Mouse (Mus musculus) midbrain, embryonic 14.5 days (tissue): Measurements from ENCODE around the gene Crb3. TPM values are rescaled to one million over a fixed set of nuclear protein-coding genes. Genes with fewer than 3 reads are reported as not detected.

Source experiments
- ATAC-seq: fragments of 200-750 bp; cut with Nextera tagmentation; 2 replicates; pipeline ENCODE4 v1.8.0; 2017; ENCODE audit warnings: moderate number of reproducible peaks, moderate library complexity; ENCODE audit not compliant: low FRiP score, low TSS enrichment
- DNase-seq: peaks from one replicate; pipeline ENCODE4 v3.0.0-alpha.2; 2015
- H3K27ac ChIP-seq: fragments of 300-500 bp; sonication (generic); replicated peaks from 2 replicates; pipeline ENCODE4 v1.5.1; 2014; ENCODE audit warnings: mild to moderate bottlenecking, low read depth, low read length, moderate library complexity
- H3K27me3 ChIP-seq: fragments of 300-500 bp; sonication (generic); 2 replicates; pipeline ENCODE4 v1.6.1; 2014; ENCODE audit warnings: low read length, control low read depth, mixed read lengths; ENCODE audit not compliant: control insufficient read depth, insufficient read depth
- H3K36me3 ChIP-seq: fragments of 300-500 bp; sonication (generic); 2 replicates; pipeline ENCODE4 v1.6.1; 2014; ENCODE audit warnings: low read length, control low read depth; ENCODE audit not compliant: control insufficient read depth, insufficient read depth
- H3K4me1 ChIP-seq: fragments of 300-500 bp; sonication (generic); 2 replicates; pipeline ENCODE4 v1.6.1; 2014; ENCODE audit warnings: mild to moderate bottlenecking, antibody characterized with exemption, low read length, control low read depth; ENCODE audit not compliant: control insufficient read depth, insufficient read depth
- H3K4me2 ChIP-seq: fragments of 300-500 bp; sonication (generic); 2 replicates; pipeline ENCODE4 v1.6.1; 2014; ENCODE audit warnings: mild to moderate bottlenecking, low read length, moderate library complexity
- H3K4me3 ChIP-seq: fragments of 300-500 bp; sonication (generic); replicated peaks from 2 replicates; pipeline ENCODE4 v1.5.1; 2014; ENCODE audit warnings: low read depth, low read length
- H3K9ac ChIP-seq: fragments of 300-500 bp; sonication (generic); replicated peaks from 2 replicates; pipeline ENCODE4 v1.6.1; 2014; ENCODE audit warnings: mild to moderate bottlenecking, low read length, moderate library complexity
- H3K9me3 ChIP-seq: fragments of 300-500 bp; sonication (generic); 2 replicates; pipeline ENCODE4 v1.6.1; 2016; ENCODE audit warnings: low read length, control low read depth, mixed read lengths; ENCODE audit not compliant: control insufficient read depth
- WGBS: fragments of 180-500 bp; shearing (Covaris S2); extraction: QIAGEN DNeasy Blood & Tissue Kit; methylation state at CpG from one replicate; pipeline ENCODE4 v1.1.7; 2014; 5-methylcytosine and 5-hydroxymethylcytosine counted together
- polyA plus RNA-seq: library from polyadenylated mRNA; unstranded; fragments of >200 nt; fragmentation: Nextera tagmentation; extraction: Ambion mirVana; gene quantifications from 2 replicates; pipeline ENCODE4 v1.2.1, GENCODE M21; 2014

Crb3 gene
- polyA plus RNA-seq, 1 experiment from 2014 or later, result 1.2 TPM

- Histone ChIP-seq H3K27ac (peak within 1 kb of the TSS; percentile 52), H3K27me3 (no peaks in the 10 kb centered on the region), H3K4me3 (peak within 1 kb of the TSS; percentile 59), H3K4me2 (peak within 1 kb of the TSS; percentile 87), H3K36me3 (no peaks in the 10 kb centered on the region), H3K4me1 (peaks cover 9% of the 10 kb centered on the region; the same call in 1 of the 2 replicates), H3K9me3 (no peaks in the 10 kb centered on the region), H3K9ac (peak within 1 kb of the TSS; percentile 69)
- ATAC-seq (peak; percentile 77), DNase-seq (peak; percentile 81)
- WGBS, result under 1% methylated on average over 52 of the region's 61 CpGs
Measured at GRCm38 (mm10) chr17:57105181-57106034, 46.5 kb downstream of the Crb3 start, which contains the start of gene Tnfsf9. Tnfsf9 (plus strand) TSS chr17:57105325.

- 9% methylated on average over 9 of the region's 9 CpGs for WGBS
- Histone ChIP-seq H3K9ac (peak overlapping the region; percentile 69), H3K9me3 (no peaks in the 10 kb centered on the region), H3K4me3 (peak overlapping the region; percentile 59), H3K27me3 (no peaks in the 10 kb centered on the region), H3K4me1 (peaks cover 9% of the 10 kb centered on the region; the same call in 1 of the 2 replicates), H3K27ac (no peak overlapping the region), H3K36me3 (no peaks in the 10 kb centered on the region), H3K4me2 (peak overlapping the region; percentile 87)
- DNase-seq (peak; percentile 14), ATAC-seq (no peak)
Measured at GRCm38 (mm10) chr17:57106035-57106368, 47.1 kb downstream of the Crb3 start.

DNA sequence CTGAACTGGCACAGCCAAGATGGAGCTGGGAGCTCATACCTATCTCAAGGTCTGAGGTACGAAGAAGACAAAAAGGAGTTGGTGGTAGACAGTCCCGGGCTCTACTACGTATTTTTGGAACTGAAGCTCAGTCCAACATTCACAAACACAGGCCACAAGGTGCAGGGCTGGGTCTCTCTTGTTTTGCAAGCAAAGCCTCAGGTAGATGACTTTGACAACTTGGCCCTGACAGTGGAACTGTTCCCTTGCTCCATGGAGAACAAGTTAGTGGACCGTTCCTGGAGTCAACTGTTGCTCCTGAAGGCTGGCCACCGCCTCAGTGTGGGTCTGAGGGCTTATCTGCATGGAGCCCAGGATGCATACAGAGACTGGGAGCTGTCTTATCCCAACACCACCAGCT is 48.2 kb downstream of the Crb3 start:
- 89% methylated on average over 5 of the region's 5 CpGs for WGBS
- no peak overlapping the region for H3K9ac ChIP-seq
- no peaks in the 10 kb centered on the region for H3K9me3 ChIP-seq
- no peak for ATAC-seq
- H3K36me3 ChIP-seq, result no peaks in the 10 kb centered on the region
- H3K4me3 ChIP-seq, result no peak overlapping the region
- no peak for DNase-seq
- H3K27ac ChIP-seq, result no peak overlapping the region
- H3K4me2 ChIP-seq, result no peak overlapping the region
- H3K4me1 ChIP-seq, result peaks cover 9% of the 10 kb centered on the region; the same call in 1 of the 2 replicates
- H3K27me3 ChIP-seq, result no peaks in the 10 kb centered on the region

DNA sequence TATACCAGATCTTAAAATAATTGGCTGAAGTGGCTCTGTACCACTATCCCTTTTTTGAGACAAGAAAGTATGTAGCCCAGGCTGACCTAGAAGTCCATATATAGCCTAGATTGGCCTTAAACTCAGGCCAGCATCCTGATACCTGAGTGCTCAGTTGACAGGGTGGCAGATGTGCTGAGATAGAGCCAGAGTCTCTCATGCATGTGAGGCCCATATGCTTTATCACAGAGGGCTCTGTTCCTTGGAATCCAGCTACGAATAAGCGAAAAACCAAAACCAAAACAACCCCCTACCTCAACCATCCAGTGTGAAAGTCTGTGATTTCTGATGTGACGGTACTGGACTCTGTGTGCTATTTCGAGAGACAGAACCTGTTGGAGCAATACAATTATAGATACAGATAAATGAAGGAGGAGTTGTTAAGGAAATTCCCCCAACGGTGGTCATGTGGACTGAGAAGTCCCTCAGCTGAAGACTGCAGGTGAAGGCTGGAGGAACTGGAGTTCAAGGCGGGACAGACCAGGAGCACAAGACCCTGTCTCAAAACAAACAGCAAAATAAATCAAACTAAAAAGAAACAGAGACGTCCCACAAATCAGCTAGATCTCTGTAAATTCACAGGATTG is 49.2 kb downstream of the Crb3 start:
- WGBS, result 91% methylated on average over 7 of the region's 7 CpGs
- no peak for ATAC-seq

GRCm38 (mm10) chr17:57108666-57109171 is 49.8 kb downstream of the Crb3 start:
- H3K4me1 ChIP-seq, result peaks cover 9% of the 10 kb centered on the region; the same call in 1 of the 2 replicates
- WGBS, result 68% methylated on average over 5 of the region's 5 CpGs

More for the DNA sequence above, 49.2 kb downstream of the Crb3 start:
- no peak overlapping the region for H3K27ac ChIP-seq
- H3K4me1 ChIP-seq, result peaks cover 9% of the 10 kb centered on the region; the same call in 1 of the 2 replicates
- H3K4me3 ChIP-seq, result no peak overlapping the region
- H3K4me2 ChIP-seq, result no peak overlapping the region
- H3K36me3 ChIP-seq, result no peaks in the 10 kb centered on the region
- H3K9ac ChIP-seq, result no peak overlapping the region
- H3K27me3 ChIP-seq, result no peaks in the 10 kb centered on the region
- no peak for DNase-seq
- H3K9me3 ChIP-seq, result no peaks in the 10 kb centered on the region

DNA sequence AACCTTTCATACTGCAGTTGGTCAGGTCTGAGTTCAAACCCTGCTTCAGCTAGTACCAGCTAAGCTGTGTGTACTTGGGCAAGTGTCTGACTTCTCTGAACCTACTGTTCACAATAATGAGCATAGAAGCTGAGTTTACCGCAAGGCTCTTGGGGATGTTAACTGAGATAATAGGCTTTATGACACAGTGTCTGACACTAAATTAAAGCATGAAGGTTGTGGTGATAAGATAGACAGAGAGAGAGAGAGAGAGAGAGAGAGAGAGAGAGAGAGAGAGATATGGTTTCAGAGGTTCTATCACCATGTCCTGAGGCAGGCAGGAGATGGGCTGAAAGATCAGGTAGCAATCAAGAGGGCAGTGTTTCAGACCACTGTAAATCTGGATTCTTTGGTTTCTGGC is 51.1 kb downstream of the Crb3 start:
- Histone ChIP-seq H3K36me3 (no peaks in the 10 kb centered on the region), H3K4me2 (no peak overlapping the region), H3K9me3 (no peaks in the 10 kb centered on the region), H3K4me3 (no peak overlapping the region), H3K4me1 (peaks cover 5% of the 10 kb centered on the region; the same call in 1 of the 2 replicates), H3K9ac (no peak overlapping the region), H3K27me3 (no peaks in the 10 kb centered on the region), H3K27ac (no peak overlapping the region)
- WGBS, result 93% methylated on average over 1 of the region's 1 CpGs
- ATAC-seq (no peak), DNase-seq (no peak)

More at GRCm38 (mm10) chr17:57108666-57109171, 49.8 kb downstream of the Crb3 start:
- no peak overlapping the region for H3K4me3 ChIP-seq
- no peak overlapping the region for H3K9ac ChIP-seq
- no peaks in the 10 kb centered on the region for H3K27me3 ChIP-seq
- no peak for ATAC-seq
- no peak for DNase-seq
- H3K4me2 ChIP-seq, result no peak overlapping the region
- H3K36me3 ChIP-seq, result no peaks in the 10 kb centered on the region
- no peak overlapping the region for H3K27ac ChIP-seq
- no peaks in the 10 kb centered on the region for H3K9me3 ChIP-seq

DNA sequence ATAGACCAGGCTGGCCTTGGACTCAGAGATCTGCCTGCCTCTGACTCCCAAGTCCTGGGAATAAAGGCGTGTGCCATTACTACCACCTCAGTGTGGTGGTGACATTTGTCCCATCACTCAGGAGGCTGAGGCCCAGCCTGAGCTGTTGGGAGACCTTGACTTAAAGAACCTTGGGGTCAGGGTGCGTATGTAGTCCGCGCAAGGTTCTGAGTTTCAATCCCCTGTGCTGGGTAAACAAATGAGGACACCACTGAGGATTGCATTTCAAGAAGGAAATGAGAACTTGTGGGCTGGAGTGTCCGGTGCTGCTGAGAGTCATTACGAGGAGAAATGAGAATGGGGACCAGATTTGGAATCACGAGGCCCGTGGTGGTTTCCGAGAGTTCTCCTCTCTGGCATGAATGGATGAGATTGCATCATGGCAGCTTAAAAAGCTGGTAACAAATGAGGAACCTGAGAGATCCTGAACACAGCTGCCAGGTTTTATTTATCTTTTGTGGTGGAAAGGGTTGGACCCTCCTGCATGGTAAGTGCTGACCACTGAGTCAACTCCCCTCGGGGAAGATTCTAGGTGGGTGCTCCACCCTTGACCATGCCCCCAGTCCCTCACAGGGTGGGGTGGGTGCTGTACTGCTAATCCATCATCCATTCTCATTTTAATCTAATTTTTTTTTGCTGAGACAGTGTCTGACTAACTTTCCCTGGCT is 54.0 kb downstream of the Crb3 start:
- H3K9ac ChIP-seq, result no peak overlapping the region
- H3K27ac ChIP-seq, result no peak overlapping the region
- H3K9me3 ChIP-seq, result no peaks in the 10 kb centered on the region
- no peaks in the 10 kb centered on the region for H3K4me1 ChIP-seq
- 92% methylated on average over 10 of the region's 10 CpGs for WGBS
- DNase-seq (no peak), ATAC-seq (no peak)
- H3K27me3 ChIP-seq, result no peaks in the 10 kb centered on the region
- no peaks in the 10 kb centered on the region for H3K36me3 ChIP-seq
- no peak overlapping the region for H3K4me3 ChIP-seq
- H3K4me2 ChIP-seq, result no peak overlapping the region
